Mouse (Mus musculus): ENCODE results near the gene Tnpo1.

DNA sequence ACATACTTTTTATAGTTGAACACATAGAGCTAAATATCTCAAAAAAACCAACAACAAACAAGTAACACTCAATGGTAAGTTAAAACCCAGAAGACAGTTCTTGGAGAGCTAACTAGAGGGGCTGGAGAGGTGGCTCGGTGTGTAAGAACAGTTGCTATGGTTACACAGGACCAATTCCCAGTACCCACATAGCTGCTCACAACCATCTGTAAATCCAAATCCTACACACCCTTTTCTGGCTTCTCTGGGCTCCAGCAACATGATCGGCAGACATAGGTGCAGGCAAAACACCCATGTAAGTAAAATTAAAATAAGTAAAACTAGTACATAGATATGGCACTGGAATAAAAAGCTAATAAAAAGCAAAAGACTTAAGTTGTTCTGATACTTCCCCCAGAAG, 31.3 kb downstream of the Tnpo1 start:
- TF ChIP-seq CTCF (IDR thresholded peaks at IDR 0.05; ENCODE audit: control insufficient read depth, insufficient read depth, insufficient read length) (no peak), USF1 (IDR thresholded peaks at IDR 0.05; ENCODE audit: low read depth) (no peak), FOSL1 (IDR thresholded peaks at IDR 0.05; ENCODE audit: insufficient read depth, low read length, poor library complexity, severe bottlenecking) (no peak), MYOD1 (IDR thresholded peaks at IDR 0.05; ENCODE audit: control insufficient read depth, insufficient read length, low read depth) (no peak)
